Mouse (Mus musculus) ovary, adult 18-20 months (tissue): ENCODE results near the gene Gm26602.
A peak's percentile ranks its signal among the peaks of the same experiment; 100 is the strongest.
"Not testable (repeated sequence)": the region's sequence is repeated elsewhere in the genome, so short reads cannot be mapped to it uniquely, and the experiment has no call there.

Experiments used
- DNase-seq: peaks from one replicate; pipeline ENCODE4 v3.0.0; 2022; ENCODE audit warnings: low spot score, mixed read lengths

The Gm26602 gene

DNA sequence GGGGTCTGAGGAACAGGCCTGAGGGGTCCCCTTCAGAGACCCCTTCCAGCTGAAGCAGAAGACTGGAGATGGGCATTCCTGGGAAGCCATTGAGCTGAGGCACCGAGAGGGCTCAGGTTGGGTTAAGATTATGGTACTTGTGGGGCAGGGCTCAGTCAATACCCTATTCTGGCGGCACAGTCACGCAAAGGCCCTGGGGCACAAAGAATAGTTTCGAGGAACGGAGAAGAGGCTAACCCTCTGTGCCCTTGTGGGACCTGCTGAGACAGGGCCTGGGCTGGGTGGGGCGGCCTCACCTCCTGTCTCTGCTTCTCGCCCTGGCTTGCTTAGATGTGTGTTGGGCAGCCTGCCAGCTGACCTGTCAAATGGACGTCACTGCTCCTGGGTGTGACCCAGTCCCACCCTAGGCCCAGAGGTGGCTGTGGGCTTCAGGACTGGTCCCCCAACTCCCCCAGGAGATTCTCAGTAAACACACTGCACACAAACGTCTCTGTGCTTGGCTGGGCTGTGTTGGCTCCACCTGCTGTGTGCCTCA is 22.6 kb downstream of the Gm26602 start:
- DNase-seq = no peak

DNA sequence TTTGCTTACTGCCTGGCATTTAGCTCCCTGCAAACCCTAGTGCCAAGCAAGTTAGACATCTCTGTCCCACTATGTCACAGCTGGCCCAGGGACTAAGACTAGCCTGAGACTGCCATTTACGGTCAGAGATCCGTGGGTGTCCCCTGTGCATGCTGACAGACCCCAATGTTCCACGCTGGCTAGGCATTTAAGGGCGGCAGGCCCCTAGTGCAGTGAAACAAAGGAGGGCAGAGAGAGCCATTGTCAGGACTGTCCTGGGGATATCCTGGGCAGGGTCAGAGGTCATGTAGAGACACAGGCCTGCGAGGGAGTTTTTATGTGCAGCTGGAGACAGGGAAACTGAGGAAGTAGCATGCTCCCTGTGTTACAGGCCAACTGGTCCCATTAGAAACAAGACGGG is 23.2 kb downstream of the Gm26602 start:
- DNase-seq = no peak

DNA sequence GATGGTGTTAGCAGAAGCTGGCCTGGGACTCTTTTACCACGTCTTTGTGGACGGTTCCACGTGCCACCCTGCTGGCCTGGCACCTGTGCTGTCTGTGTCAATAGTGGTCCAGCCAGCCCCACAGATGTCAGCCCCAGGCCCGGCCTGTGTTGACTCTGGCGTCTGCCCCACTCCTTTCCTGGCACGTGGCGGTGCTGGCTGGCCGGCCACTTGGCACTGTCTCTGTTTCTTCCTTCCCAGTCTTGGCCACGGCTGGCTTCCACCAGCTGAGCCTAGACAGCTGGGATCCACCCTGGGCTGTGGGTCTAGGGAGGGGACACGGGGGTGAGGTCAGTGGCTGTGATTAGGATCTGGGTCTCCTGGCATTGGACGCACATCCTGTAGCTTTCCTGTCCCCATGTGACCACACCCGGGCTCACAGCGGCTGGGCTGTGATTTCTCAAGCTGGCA is 23.6 kb downstream of the Gm26602 start:
- DNase-seq = peak; percentile 71

DNA sequence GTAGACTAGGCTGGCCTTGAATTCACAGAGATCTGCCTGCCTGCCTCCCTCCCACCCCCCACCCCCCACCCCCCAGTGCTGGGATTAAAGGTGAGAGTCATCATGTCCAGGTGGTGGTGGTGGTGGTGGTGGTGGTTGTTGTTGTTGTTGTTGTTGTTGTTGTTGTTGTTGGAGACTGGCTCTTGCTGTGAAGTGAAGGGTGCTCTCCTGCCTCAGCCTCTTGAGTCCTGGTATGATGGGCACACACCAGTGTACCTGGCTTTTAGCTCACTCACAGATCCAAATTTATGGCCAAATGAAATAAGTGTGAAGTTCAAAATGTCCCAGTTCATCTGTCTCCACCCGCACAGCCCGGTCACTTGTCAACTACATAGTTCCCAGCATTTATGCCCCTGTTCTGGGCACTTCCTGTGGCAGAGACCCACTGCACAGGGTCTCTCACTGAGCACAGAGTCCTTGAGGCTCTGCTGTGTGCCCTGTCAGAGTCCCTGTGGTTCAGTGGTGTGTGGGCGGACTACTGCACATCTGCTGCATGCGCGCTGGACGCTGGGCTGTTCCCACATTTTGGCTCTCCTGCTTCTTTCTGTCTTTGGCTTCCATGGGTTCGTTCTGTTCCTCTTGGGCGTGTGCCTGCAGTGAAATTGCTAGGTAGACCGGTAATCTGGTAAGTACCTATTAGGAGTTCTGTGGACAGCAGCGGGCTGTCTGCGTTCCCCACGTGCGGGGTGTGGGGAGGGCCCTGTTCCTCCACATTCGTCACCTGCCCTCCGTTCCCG is 24.3 kb downstream of the Gm26602 start:
- DNase-seq = no peak

DNA sequence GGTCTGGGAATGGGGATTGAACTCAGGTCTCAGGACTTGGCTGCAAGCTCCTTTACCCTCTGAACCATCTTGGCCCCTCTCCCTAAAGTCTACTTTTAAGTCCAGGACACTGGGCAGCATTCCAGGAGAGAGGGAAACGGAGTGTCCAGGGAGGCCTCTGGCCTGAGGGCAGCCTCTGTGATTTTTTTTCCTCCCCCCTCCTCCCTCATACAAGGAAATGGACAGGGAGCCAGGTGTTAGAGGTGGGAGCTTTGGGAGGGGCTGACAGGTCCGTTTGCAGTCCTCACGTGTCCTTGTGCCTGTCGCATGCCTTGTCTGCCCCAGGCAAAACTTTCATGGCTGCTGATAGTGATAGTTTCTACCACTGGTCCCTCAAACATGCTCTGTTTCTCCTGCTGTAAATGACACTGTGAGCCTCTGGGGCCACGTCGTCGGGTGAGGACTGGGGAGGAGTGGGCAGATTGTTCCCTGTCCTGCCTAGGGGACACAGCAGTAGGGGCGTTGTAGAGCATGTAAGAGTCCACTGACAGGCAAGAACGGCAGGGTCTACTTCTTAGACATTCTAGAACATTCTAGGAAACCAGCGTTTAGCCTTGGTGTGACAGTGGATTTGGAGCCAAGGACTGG is 25.7 kb downstream of the Gm26602 start:
- no peak for DNase-seq

DNA sequence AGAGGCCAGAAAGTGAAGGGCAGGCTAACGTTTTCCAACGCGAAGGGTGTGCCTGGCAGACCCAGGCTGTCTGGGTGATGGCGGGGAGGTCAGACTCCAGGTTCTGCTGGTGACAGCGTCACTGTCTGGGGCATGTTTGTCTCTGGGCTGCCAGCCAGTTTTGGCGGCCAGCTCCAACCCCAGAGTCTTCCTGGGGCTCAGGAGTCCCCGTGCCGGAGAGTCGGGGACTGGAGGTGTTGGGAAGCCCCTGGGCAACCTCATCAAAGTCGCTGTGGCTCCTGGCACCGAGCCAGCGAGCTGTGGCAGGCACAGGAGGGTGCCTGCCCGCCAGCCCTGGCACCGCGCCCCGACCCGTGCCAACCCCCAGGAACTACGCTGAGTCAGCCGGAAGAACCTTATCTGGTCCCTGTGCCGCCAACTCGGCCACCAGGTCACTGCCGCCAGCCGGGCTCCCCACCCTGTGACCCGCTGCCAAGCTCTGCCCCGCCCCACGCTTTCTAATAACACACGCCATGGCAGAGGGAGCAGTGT is 26.3 kb downstream of the Gm26602 start:
- DNase-seq = peak; percentile 73

DNA sequence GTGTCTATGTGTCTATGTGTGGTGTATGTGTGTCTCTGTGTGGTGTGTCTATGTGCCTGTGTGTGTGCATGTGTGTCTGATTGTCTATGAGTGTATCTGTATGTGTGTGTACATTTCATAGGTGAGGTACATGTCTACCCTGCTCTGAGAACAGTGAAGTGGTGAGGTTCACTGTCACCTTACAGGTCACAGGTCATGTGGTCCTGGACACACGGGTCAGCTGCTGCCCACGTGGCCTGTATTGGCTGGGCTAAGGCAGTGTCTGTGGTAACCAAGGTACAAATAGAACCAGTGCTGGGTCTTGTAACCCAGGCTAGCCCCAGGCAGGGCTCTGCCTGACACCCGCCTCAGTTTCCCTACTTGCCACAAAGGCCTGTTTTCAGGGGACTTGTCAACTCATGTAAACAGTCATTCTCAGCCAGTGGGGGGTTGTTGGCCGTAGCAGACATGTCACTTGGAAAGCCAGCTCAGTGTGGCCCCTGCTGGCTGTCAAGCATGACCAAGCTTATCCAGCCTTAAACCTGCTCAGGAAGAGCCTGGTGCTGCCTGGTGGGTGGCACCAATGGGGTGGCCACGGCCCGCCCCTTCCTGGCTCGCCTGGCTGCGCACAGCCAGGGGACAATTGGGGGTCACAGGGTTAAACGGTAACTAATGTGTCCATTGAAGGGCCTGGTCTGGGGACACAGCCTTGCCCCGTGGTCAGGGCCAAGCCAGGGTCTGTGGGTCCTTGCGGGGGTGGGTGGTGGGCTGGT is 27.3 kb downstream of the Gm26602 start:
- no peak for DNase-seq

DNA sequence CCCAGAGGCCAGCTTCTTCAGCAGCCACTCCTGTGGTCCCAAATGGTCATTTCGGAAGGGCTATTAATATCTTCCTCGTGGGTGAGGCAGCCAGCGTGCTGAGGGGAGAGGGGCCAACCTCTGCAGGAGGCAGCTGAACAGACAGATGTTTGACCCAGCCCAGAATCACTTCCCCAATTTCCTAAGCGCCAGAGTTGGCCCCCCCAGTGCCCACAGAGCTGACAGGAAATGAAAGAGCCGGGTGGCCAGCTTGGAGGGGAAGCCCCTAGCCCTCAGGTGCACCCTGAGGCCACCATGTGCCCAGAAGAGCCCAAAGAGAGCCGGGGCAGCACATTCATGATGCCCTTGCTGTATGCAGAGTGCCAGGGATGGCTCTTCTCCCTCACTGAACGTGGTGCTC is 30.1 kb downstream of the Gm26602 start:
- DNase-seq = no peak

DNA sequence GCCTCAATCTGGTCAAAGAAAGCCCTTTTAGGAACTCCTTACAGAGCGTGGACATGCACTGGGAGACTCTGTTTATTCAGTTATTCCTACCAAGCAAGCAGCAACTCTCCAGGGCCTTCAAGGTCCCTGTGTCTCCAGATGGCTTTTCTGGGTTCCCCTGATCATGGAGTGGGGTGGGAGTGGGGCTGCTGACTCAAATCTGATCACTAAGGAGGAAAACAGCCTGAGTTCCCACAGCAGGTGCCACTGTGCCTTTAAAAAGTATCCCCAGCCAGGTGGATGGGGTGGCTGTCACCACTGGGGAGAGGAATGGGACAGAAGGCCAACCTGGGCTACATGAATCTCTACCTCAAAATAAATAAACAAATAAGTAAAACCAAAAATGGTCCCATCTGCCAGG is 32.3 kb downstream of the Gm26602 start:
- no peak for DNase-seq

DNA sequence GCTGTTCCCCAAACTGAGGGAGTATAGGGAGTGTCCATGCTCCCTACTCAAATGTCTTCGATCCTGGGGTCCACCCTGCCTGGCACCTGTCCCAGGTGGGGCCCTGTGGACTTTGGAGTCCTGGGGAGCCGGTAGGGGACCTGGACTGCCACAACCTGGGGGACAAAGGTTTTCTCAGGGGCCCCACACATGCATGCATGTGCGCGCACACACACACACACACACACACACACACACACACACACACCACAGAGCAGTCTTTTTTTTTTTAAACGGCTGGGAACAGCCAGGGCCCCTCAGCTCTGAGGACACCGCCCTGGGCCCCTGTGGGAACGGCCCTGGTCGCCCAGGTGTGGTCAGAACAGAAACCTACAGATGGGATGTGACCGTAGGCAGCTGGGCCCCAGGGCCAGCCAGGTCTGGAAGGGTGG is 32.8 kb downstream of the Gm26602 start:
- DNase-seq = no peak

DNA sequence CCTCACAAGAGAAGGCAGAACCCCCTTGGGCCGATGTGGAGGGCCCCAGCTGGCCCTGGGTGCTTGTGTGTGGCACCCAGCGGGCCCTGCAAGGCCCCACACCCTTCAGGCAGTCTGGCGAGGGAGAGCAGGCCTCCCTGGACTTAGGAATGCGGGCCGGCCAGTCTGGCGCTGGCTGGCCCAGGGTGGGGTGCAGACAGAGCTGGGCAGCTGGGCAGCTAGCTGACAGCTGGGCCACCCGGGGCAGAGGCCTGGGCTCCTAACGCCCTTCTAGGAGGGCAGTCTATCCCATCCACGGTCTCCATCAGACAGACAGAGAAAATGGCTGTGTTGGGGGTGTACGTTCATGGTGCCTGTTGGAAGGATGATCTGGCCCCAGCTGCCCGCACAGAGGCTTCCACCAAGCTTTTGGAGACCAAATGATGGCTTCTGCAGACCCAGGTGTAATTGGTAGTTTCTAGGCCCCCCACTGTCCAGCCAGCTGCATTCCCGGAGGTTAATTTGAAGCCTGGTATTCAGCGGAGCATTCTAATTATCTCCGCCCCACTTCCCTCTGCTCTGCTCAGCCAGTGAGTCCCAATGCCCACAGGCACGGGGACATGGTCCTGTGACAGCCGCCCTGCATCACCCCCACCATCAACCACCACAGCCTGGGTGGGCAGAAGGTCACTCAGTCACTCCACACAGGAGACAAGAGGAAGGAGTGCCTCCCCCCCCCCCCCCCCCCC is 35.0 kb downstream of the Gm26602 start:
- no peak for DNase-seq

DNA sequence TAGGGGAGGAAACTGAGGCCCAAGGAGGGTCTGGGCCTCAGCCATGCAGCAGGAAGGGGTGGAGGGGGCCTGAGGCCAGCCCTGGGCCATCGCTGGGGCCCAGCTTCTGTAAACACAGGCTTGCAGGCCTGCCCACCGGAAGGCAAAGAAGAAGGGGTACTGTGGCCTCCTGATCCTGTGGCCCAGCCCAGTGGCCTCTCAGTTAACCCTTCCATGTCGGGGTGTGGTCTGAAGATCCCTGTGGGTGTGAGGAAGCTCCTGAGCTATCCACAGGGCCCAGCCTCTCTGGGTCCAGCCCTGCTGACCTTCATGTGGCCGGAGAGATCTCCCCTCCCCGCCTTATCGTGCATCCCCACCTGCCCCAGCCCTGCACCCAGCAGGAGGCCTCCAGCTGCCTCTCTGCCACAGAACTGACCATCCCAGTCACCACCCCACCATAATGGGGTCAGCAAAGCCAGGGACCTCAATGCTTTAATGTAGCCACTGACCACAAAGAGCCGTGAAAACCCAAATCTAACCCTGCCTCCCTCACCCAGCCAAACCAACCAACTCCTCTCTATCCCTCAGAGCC is 36.2 kb downstream of the Gm26602 start:
- no peak for DNase-seq

DNA sequence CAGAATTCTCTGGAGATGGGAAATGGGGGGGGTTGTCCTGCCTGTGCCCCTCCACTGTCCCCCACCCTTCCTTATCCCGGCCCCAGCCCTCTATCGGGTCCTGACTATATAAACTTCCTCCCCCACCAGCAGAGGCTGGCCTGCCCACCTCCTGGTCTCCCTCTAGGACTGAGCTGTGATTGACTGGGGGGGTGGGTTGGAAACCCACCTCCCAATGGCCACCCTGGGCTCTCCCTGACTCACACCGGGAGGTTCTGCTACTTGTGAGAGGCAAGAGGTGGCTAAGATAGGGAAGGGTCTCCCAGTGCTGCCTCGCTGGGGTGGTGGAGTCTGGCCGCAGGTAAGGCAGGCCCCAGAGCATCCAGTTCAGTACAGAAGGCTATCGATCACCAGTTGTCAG is 36.8 kb downstream of the Gm26602 start:
- no peak for DNase-seq

DNA sequence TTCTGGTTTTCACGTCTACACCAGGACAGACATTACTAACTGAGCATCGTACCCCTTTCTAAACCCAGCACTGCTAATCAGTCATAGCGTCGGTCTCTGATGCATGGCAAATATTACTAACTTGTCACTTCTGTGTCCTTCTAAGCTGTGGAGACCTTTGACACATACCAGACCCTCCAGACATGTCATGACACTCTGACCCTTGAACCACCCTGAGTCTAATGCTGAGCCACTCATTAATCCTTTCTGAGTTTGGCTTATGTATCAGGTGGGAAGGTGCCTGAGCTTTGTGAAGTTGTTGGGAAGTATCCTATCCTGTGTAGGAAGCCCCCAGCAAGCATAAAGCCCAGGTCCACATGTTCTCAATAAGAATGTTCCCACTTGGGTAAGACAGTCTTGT is 39.2 kb downstream of the Gm26602 start:
- DNase-seq = no peak

DNA sequence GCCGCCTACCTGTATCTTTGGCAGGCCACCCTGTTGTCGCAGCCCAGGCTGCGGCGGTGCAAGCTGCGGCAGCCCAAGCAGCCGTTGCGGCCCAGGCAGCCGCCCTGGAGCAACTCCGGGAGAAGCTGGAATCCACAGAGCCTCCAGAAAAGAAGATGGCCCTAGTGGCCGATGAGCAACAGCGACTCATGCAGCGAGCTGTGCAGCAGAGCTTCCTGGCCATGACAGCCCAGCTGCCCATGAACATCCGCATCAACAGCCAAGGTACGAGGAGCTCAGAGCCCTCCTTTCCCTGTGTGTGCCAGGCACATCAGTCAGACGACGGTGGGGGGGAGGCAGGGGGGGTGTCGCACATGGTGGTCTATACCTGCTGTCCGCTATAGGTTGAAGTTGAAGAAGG is 40.0 kb downstream of the Gm26602 start:
- DNase-seq = no peak

DNA sequence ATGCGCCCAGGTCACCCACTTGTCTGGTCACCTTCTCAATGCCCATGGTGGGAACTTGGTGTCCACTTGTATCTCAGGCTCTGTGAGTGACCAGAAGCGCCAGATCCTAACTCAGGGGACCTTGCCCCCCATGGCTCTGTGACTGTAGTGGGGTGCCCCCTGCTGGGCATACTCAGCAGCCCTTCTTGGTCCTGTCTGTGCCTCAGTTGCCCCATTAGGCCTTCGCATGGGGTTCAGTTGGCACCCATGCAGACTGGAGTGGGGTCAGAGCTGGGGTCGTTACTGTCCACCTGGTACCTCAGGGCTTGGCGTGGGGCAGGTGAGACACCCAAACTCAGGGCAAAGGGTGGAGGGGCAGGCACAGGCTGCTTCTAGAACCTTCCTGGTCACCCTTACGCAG is 43.3 kb downstream of the Gm26602 start:
- no peak for DNase-seq

DNA sequence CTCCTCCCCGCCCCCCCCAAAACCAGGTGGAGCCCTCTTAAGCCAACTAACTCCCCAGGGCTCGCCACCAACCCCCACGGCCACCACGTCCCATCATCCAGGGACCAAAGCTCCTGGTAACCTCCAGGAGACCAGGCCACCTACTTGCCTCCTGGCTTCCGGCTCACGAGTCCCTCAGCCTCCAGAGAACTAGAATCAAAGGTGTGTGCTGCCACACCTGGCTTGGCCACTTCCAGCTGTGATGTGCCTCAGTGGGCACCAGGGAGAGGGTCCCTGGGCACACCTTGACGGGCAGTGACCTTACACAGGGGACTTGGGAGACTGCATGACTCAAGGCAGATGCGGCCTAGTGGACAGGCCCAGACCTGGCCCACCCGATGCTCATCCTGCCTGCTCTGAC is 45.0 kb downstream of the Gm26602 start:
- no peak for DNase-seq

DNA sequence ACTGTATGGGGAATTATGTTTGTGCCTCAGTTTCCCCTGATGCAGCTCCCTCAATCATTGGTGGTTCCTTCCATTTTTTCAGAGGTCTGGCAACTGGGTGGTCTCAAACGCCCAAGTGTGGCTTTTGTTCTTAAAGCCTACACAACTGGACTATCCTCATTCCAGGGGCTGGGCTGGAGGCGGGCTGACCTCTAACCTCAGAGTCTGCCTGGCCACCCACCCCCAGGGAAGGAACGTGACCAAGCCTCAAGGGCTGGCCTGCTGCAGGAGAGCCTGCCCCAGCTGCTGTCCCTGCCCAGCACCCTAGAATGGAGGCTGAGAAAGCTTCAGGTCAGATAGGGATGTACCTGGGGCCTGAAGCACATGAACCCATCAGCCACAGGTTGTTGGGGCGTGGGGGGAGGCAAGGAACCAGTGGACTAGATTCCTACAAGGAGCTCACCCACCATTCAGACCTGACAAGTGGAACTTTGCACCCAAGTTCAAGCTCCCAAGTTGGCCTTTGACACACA is 46.0 kb downstream of the Gm26602 start:
- DNase-seq = no peak

DNA sequence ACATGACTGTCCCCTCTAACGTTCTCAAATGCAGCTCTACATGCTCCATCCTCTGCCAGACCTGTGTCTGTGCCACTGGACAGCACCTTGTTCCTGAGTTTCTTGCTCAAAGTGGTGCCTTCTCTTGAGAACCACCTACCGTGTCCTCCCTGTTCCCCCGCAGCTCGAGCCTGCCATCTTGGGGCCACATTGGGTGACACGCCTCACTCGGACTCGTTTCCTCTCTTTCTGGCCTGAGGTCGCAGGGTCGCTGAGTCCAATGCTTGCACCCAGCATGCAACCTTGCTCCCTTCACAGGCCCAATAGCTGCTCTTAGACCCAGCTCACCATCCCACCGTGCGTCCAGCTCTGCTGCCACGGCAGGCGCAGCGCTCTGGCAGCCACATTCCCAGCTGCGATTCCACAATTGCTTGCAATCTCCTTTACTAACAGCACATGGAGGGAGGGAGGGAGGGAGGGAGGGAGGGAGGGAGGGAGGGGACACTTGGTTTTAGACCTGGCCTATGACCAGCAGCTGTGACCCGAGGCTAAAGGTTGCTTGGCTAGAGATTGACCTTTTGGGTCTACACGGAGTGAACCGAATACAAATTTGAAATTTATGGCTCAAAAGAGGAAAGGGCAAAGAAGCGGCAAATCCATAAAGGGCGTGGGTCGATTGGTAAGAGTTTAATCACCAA is 47.6 kb downstream of the Gm26602 start:
- peak; percentile 63 for DNase-seq

DNA sequence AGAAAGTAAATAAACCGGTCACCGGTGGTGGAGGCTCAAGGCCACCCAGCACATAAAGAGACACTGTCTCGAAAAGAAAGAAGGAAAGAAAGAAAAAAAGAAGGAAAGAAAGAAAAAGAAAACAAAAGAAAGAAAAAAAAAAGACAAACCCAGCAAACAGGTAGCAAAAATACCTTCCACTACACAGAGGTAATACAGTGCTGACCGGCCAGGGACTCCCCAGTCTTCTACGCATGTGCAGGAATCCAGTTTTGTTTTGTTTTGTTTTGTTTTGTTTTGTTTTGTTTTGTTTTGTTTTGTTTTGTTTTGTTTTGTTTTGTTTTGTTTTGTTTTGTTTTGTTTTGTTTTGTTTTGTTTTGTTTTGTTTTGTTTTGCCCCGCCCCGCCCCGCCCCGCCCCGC is 48.8 kb downstream of the Gm26602 start:
- not testable (repeated sequence) for DNase-seq
